Mouse (Mus musculus) right cerebral cortex, postnatal 10 days (tissue): ENCODE measurements at regions not wholly inside any gene's neighbourhood (a gene's known extent, or its start where the extent isn't known, plus 50 kb on each side); places are given as distances from the start of the nearest gene placed in this dataset.

Experiments
- DNase-seq, 2 experiments: peaks; one replicate each; pipeline ENCODE4 v3.0.0; 2021; ENCODE audit warnings: low spot score in 2 of 2

GRCm38 (mm10) chr13:119358696-119359095 lies 69.7 kb upstream of the Paip1 start:
- no peak for DNase-seq

GRCm38 (mm10) chr13:119363379-119363778 lies 65.0 kb upstream of the Paip1 start:
- peak in 1 of 2 experiments; percentile 55 for DNase-seq

GRCm38 (mm10) chr13:119364160-119364559 lies 64.2 kb upstream of the Paip1 start:
- DNase-seq, result no peak

GRCm38 (mm10) chr13:119367544-119367943 lies 60.9 kb upstream of the Paip1 start:
- DNase-seq, result no peak

GRCm38 (mm10) chr13:119378404-119379037 lies 49.9 kb upstream of the Paip1 start:
- peak; percentile 69 to 82 for DNase-seq
